Mouse (Mus musculus) spleen, adult 12 weeks (tissue): ENCODE measurements around the gene Fcgbp.
A peak's percentile ranks its signal among the peaks of the same experiment; 100 is the strongest.
"Not testable (repeated sequence)": the region's sequence is repeated elsewhere in the genome, so short reads cannot be mapped to it uniquely, and the experiment has no call there.

Source experiments
- DNase-seq: peaks from one replicate; pipeline ENCODE4 v3.0.0; 2022; ENCODE audit warnings: low spot score

Fcgbp gene

GRCm38 (mm10) chr7:28070531-28071298, at the start of gene Fcgbp:
TSS of gene Fcgbp (plus strand) at chr7:28071236.
- DNase-seq: no peak

DNA sequence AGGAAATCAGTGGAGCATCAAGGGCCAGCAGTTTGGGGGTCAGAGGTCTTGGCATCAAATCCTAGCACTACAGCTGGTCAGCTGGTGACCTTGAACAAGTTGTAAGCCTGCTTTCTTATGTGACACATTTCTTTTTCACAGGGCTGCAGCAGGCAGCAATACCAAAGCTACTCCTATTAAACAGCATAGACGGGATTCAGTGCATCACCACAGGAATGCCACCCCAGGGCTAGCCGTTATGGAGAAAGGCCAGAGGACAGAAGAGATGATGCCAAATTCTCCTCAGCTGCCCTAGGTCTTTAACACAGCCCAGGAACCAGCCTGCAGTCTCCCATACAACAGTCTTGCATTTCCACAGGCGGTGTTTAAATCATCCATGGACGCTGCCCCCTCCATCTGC, 26.5 kb upstream of the Fcgbp start:
- DNase-seq: no peak

DNA sequence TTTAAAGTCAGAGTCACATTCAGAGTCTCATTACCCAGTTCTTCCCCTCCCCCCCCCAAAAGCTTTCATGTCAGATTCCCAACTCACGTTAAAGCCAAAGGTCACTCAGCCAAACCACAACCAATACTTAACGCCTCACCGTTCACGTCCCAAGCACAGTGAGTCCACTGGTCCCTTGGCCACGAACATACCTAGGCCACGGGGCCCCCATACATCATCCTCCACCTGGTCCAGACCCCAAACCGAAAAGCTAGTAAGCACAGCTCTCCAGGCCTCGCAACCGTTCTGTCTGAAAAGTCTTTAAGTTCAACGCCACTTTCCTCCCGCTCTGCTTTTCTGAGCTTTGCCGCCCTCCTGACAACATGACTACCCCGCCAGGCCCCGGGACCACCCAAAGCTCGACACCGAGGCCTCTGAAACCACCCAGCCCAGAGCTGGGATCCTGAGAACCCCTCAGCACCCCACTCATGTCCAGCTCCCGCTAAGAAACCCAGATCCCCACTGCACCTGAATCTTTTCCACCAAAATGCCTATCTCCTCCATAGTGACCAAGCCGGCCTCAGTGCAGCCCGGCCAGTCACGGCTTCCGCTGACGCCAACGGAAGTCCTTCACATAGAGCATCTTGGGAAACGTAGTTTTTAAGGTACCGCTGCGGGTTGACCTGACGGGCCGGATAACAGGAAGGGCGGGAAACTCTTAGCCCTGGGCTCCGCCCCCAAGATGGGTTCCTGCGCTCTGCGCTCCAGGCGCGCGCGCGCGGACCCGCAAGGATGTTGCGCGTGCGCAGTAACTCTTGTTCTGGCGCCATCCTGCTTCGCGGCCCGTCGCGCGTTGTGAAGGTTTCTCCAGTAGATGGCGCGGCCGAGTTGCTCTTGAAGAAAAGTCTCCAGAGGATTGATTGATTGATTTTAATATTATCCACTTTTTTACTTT, 21.3 kb upstream of the Fcgbp start, which contains the start of gene Psmc4:
Gene Psmc4, minus strand, starts transcription at position 626 of the 934 bp plus-strand sequence.
- peak; percentile 94 for DNase-seq

- no peak for DNase-seq
These were observed 20.5 kb upstream of the Fcgbp start for GRCm38 (mm10) chr7:28050584-28050983.

GRCm38 (mm10) chr7:28053046-28053930, 17.7 kb upstream of the Fcgbp start:
- DNase-seq: no peak

DNA sequence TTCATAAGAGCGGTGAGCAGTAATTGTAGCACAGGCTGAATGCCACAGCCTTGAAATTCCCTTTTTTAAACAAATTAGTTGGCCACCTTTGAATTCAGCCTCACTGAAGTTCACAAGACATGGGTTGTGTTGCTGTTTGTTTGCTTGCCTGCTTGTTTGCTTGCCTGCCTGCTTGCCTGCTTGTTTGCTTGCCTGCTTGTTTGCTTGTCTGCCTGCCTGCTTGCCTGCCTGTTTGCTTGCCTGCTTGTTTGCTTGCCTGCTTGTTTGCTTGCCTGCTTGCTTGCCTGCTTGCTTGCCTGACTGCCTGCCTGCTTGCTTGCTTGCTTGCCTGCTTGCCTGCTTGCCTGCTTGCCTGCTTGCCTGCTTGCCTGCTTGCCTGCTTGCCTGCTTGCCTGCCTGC, 11.1 kb upstream of the Fcgbp start:
- no peak for DNase-seq

GRCm38 (mm10) chr7:28068661-28069060, 2.4 kb upstream of the Fcgbp start:
- no peak for DNase-seq

DNA sequence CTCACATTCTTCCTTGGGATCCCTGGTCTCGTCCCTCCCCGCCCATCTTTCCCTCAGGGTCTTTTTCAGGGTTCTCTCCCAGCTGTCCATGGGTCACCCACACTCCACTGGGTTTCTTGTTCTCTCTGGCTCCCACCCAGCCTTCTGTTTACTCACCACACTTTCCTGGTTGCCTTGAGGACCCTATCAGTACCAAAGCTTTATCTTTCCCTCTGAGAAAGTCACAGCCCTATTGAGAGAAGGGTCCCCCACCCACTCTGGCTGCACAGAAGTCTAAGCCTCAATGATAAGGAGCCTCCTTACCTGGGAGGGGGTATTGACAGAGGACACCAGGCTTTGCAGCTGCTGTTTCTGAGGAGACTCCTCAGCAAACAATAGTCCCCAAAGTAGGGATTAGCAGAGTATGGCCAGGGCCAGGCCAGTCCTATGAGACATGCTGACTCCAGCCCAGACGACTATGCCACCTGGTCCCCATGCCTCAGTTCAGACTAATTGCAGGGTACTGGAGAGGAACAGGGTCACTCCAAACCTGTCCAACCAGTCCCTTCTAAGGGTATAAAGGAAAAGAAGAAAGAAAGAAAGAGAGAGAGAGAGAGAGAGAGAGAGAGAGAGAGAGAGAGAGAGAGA, 1.4 kb upstream of the Fcgbp start:
- no peak for DNase-seq

DNA sequence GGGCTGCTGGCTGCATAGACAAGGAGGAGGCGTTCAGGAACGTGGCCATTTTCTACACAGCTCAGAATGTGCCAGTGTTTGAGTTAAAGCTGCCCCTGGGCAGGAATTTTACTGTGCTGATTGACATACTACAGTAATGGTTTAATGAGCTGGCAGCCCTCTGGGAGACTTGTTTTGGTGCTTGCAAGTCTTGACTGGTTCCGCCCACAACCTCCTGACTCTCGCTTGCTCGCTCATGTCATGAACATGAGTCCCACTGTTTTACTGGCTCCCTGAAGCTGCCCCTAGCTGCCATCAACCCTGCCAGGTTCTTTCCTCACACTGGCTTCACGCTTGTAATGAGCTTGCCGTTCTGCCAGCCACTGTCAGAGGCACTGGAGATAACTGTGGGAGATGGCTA, 13.2 kb downstream of the Fcgbp start:
- DNase-seq: no peak

- DNase-seq: no peak
These were observed 15.2 kb downstream of the Fcgbp start for GRCm38 (mm10) chr7:28086236-28086635.

DNA sequence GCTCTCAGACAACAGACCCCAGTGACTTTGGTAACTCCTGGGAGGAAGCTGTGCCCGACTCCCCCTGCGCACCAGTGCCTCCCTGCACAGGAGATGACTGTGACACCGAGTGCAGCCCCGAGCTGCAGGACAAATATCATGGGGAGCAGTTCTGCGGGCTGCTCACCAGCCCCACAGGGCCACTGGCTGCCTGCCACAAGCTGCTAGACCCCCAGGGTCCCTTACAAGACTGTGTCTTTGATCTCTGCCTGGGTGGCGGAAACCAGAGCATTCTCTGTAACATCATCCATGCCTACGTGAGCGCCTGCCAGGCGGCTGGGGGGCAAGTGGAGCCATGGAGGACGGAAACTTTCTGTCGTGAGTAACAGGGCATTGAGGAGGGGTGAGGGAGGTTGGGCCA, 22.5 kb downstream of the Fcgbp start:
- DNase-seq: no peak

DNA sequence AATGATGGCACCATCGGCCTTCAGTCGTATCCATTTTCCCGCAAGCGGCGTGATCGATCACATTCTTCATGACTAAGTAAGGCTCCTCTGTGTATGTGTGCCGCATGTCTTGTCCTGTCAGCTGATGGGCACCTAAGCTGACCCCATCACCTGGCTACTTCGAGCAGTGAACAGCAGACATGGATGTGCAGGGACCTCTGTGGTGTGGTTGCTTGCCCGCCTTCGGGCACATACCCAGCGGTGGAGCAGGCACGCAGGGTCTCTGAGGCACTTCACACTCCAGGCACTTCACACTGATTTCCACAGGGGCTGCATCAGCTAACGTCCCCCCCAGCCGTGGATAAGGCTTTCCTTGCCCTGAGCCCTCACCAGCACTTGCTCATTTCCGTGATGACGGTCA, 28.1 kb downstream of the Fcgbp start:
- no peak for DNase-seq

DNA sequence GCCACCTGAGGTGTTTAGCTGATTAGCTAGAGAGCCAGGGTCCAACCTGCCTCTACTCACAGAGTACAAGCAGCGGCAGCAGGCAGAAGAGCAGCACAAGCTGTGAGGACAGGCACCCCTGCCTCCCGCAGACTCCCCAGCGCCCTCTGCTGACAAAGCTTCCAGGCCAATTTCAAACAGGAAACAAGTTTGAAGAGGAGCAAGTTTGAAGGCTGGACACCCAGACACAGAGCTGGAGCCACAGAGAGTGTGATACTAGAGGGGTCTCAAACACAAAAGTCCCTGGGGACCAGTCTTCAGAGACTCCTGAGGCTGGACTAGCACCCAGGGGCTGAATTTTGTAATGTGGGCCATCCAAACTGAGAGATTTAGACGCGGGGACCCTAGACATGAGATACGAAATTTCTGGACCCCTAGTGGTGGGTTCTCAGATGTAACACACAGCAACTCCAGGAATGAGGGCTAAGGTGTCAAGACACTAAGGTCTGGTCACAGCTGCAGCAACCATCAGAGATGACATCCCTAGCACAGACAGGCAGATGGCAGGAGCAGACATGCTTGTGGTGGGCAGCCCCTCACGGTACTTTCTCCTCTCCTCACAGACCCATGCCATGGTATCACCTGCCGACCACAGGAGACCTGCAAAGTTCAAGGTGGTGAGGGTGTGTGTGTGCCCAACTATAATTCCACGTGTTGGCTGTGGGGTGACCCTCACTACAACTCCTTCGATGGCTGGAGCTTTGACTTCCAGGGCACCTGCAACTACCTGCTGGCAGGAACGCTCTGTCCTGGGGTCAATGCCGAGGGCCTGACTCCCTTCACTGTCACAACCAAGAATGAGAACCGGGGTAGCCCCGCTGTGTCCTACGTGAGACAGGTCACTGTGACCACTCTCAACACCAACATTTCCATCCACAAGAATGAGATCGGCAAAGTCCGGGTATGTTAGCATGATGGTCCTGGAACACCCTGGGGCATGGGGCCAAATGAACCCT, 29.9 kb downstream of the Fcgbp start:
- DNase-seq: no peak

DNA sequence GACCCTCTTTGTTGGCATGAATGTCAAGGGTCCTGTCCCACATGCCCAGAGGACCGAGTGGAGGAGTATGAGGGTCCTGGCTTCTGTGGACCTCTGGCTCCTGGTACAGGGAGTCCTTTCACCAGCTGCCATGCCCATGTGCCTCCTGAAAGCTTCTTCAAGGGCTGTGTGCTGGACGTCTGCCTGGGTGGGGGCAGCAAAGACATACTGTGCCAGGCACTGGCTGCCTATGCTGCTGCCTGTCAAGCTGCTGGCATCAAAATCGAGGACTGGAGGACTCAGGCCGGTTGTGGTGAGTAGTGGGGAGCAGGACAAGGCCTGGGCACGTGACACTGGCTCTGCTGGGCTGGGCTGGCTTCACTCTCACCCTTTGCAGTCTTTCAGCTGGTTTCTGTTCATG, 31.9 kb downstream of the Fcgbp start:
- not testable (repeated sequence) for DNase-seq

DNA sequence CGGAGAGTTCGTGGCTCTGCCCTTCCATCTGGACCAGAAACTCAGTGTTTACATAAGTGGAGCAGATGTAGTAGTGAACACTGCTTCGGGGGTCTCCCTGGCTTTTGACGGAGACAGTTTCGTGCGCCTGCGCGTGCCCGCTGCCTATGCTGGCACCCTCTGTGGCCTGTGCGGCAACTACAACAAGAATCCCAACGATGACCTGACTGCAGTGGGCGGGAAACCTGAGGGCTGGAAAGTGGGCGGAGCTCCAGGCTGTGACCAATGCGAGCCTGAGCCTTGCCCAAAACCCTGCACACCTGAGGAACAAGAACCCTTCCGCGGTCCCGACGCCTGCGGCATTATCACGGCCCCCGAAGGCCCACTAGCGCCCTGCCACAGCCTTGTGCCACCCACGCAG, 33.6 kb downstream of the Fcgbp start:
- no peak for DNase-seq

GRCm38 (mm10) chr7:28106241-28106640, 35.2 kb downstream of the Fcgbp start:
- DNase-seq: no peak

- DNase-seq: no peak
These were observed 43.6 kb downstream of the Fcgbp start for GRCm38 (mm10) chr7:28114648-28115047.

DNA sequence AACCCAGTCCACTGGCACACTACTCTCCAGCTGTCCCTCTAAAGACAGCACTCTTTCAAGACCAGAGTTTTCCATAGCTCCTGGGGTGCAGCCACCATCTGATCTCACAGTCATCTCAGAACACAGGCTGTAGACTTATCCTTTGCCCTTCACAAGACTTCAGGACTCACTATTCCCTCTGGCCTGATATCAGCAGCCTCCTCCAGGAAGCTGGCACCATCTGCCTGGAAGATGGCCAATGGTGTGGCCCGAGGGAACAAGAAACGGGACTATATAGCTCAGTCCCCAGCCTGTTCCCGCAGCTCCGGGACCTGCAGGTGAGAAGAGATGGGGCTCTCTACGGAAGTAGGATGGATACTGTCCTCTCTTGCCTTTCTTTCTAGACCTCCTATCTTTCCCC, 58.1 kb downstream of the Fcgbp start, which contains the start of gene 9530053A07Rik:
Gene 9530053A07Rik, plus strand, starts transcription at position 301 of the 400 bp plus-strand sequence.
- no peak for DNase-seq

- no peak for DNase-seq
These were observed 66.6 kb downstream of the Fcgbp start for GRCm38 (mm10) chr7:28137613-28138012.

GRCm38 (mm10) chr7:28148263-28148662, 77.2 kb downstream of the Fcgbp start:
- DNase-seq: peak; percentile 35
